Mouse (Mus musculus) midbrain, embryonic 12.5 days (tissue): ENCODE data around the gene Il3. TPM values are rescaled to one million over a fixed set of nuclear protein-coding genes. Genes with fewer than 3 reads are reported as not detected.

Experiments used
- ATAC-seq: fragments of 200-750 bp; cut with Nextera tagmentation; 2 replicates; pipeline ENCODE4 v1.8.0; 2017; ENCODE audit warnings: low read depth, moderate TSS enrichment, moderate library complexity; ENCODE audit not compliant: low FRiP score
- H3K27ac ChIP-seq: fragments of 300-500 bp; sonication (generic); replicated peaks from 2 replicates; pipeline ENCODE4 v1.5.1; 2016; ENCODE audit warnings: mild to moderate bottlenecking
- H3K27me3 ChIP-seq: fragments of 300-500 bp; sonication (generic); 2 replicates; pipeline ENCODE4 v1.6.1; 2016; ENCODE audit warnings: mild to moderate bottlenecking
- H3K36me3 ChIP-seq: fragments of 300-500 bp; sonication (generic); 2 replicates; pipeline ENCODE4 v1.6.1; 2016
- H3K4me1 ChIP-seq: fragments of 300-500 bp; sonication (generic); 2 replicates; pipeline ENCODE4 v1.6.1; 2016
- H3K4me2 ChIP-seq: fragments of 300-500 bp; sonication (generic); replicated peaks from 2 replicates; pipeline ENCODE4 v1.6.1; 2016; ENCODE audit warnings: mild to moderate bottlenecking, moderate library complexity
- H3K4me3 ChIP-seq: fragments of 300-500 bp; sonication (generic); 2 replicates; pipeline ENCODE4 v1.5.1; 2016; ENCODE audit warnings: mild to moderate bottlenecking
- H3K9ac ChIP-seq: fragments of 300-500 bp; sonication (generic); replicated peaks from 2 replicates; pipeline ENCODE4 v1.6.1; 2016; ENCODE audit warnings: mild to moderate bottlenecking, moderate library complexity
- H3K9me3 ChIP-seq: fragments of 300-500 bp; sonication (generic); 2 replicates; pipeline ENCODE4 v1.6.1; 2016; ENCODE audit warnings: mild to moderate bottlenecking
- WGBS: fragments of 180-500 bp; shearing (Covaris S2); methylation state at CpG from one replicate; pipeline ENCODE4 v1.1.7; 2016; 5-methylcytosine and 5-hydroxymethylcytosine counted together
- polyA plus RNA-seq: library from polyadenylated mRNA; unstranded; fragments of >200 nt; fragmentation: Nextera tagmentation; extraction: Ambion mirVana; gene quantifications from 2 replicates; pipeline ENCODE4 v1.2.1, GENCODE M21; 2016

Il3 gene
- polyA plus RNA-seq, result not detected in 2 replicates

DNA sequence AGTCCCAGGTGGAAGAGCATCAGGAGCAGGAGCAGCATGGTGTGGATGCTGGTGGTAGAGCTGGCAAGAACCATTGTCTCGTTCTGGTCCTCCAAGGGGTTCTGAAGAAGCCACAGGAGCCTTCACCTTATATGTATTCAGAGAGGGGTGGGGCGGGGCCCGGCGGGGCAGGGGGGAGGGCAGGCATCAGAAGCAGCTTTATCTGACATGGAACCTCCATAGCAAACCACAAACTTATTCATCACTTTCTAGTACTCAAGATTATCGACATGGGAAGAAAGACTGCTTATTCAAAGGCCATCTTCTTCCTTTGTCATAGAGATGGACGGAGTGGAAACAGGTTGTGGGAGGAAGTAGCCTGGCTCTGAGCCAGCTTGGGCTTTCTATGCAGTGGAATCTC, at the start of gene Il3:
Il3 (minus strand) TSS at position 101 of the 400 bp plus-strand sequence.
- no peaks in the 10 kb centered on the region for H3K27me3 ChIP-seq
- no peak within 1 kb of the TSS for H3K9ac ChIP-seq
- ATAC-seq, result no peak
- H3K4me3 ChIP-seq, result no peak within 1 kb of the TSS
- H3K4me1 ChIP-seq, result no peaks in the 10 kb centered on the region
- H3K4me2 ChIP-seq, result no peak within 1 kb of the TSS
- H3K9me3 ChIP-seq, result no peaks in the 10 kb centered on the region
- H3K27ac ChIP-seq, result no peak within 1 kb of the TSS
- 83% methylated on average over 6 of the region's 6 CpGs for WGBS
- no peaks in the 10 kb centered on the region for H3K36me3 ChIP-seq

DNA sequence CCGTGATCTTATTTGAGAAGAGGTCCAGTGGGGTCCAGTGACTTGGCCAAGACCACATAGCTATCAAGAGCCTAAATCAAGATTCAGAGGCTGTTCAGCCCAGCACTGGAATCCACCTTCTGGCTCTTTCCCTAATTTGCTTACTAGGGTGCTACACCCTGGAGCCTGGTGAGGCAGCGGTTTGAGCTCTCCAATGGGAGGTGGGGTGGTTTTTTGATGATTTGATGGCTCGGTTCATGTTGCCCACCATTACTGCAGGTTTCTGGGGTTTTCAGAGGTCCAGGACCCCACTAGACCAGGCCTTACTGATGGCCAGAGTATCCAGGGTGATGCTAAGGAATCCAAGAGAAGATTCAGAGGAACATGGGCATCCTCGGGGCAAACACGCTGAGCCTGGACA, 48.3 kb upstream of the Il3 start:
- peaks cover 49% of the 10 kb centered on the region for H3K4me1 ChIP-seq
- no peaks in the 10 kb centered on the region for H3K27me3 ChIP-seq
- no peak overlapping the region for H3K4me2 ChIP-seq
- H3K9ac ChIP-seq, result no peak overlapping the region
- no peak overlapping the region for H3K4me3 ChIP-seq
- H3K36me3 ChIP-seq, result peaks cover 6% of the 10 kb centered on the region; the same call in 1 of the 2 replicates
- H3K9me3 ChIP-seq, result no peaks in the 10 kb centered on the region
- 84% methylated on average over 5 of the region's 5 CpGs for WGBS
- ATAC-seq, result no peak
- H3K27ac ChIP-seq, result no peak overlapping the region

DNA sequence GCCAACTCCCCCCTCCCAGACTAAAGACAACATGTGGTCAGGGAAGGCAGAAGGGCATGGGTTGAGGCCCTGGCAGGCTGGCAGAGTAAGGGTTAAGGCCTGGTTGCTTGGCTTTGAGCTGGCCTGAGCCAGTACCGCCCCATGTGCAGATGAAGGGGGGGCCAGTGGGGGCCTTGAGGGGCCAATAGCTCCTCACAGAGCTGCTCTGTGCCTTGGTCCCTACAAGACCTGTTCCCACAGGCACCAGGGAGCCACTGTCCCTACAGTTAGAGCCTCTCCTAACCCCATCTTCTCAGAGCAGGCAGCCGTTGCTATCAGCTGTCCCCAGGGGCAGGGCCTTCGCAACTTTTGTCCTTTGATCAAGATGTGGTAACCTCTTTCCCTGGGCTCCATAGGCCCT, 47.7 kb upstream of the Il3 start:
- Histone ChIP-seq H3K36me3 (no peaks in the 10 kb centered on the region), H3K9me3 (no peaks in the 10 kb centered on the region), H3K27ac (peak overlapping the region; percentile 36), H3K4me1 (peaks cover 49% of the 10 kb centered on the region), H3K4me3 (no peak overlapping the region), H3K9ac (no peak overlapping the region), H3K4me2 (0 out of 2 replicates have a peak overlapping the region, but pooled peaks have one; percentile 15), H3K27me3 (no peaks in the 10 kb centered on the region)
- 0 out of 2 replicates have a peak, but pooled peaks have one; percentile 41 for ATAC-seq
- 7% methylated on average over 3 of the region's 3 CpGs for WGBS

DNA sequence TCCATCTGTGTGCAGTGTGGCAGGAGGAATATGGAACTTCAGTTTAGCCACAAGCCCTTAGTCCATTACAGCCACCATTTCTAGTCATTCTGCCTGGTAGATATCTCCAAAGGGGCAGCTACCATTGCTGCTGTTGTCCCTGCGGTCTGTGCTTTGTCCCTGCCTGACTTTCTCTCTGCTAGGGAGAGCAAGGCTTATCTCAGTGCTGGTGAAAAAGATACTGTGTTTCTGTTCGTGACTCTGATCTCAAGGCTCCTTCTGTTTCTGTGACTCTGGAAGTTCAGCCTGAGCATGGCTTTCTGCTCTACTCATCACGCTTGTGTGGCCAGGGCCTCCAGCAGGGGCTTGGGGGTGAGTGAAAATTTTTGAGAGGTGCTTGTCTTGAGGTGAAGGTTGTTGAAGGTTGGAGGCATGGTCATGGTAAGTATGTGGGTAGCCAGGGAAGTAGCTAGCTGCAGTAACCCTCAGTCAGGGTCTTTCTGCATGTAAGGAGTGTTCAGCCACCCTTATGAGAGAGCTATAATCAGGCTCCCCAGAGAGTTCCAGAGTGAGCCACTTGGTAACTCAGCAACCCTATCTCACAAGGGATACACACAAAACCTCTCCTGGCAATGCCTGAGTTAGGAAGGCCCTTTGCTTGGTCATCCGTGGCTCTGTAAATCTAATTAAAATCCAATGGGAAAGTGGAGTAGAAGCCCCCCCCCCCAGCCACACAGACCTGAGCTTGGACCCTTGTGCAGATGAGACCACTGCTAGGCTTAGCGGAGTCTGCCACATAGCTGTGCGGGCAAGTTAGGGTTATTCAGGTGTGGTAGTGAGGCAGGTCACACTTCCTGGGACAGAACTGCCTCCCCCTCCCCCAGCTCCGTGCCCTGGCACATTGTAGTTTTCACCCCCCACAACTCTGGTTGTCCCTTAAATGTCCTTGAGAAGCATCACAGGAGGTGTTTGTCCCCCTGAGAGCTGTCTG, 46.6 kb upstream of the Il3 start:
- Histone ChIP-seq H3K27me3 (no peaks in the 10 kb centered on the region), H3K36me3 (no peaks in the 10 kb centered on the region), H3K4me2 (no peak overlapping the region), H3K27ac (peak overlapping the region; percentile 75; the same call in 1 of the 2 replicates), H3K4me1 (peaks cover 49% of the 10 kb centered on the region), H3K4me3 (no peak overlapping the region), H3K9me3 (no peaks in the 10 kb centered on the region), H3K9ac (no peak overlapping the region)
- no peak for ATAC-seq
- 64% methylated on average over 7 of the region's 7 CpGs for WGBS

DNA sequence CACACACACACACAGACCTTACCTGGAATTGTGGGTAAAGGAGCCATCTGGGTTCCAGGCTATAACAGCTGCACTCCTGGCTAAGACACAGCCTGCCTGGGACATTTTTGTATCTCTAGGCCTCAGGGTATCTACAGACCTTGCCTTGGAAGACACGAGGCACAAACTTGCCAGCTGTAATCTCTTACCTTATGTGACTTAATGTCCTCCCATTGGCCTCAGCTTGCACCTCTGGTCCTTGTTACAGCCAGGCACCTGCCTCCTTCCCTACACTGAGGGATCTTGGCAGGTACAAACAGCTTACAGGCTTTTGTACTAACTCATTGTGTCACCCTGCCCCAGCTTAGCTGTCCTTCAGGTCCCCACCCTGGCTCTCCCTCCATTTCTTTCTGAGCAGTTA, 45.5 kb upstream of the Il3 start:
- no peak overlapping the region for H3K9ac ChIP-seq

DNA sequence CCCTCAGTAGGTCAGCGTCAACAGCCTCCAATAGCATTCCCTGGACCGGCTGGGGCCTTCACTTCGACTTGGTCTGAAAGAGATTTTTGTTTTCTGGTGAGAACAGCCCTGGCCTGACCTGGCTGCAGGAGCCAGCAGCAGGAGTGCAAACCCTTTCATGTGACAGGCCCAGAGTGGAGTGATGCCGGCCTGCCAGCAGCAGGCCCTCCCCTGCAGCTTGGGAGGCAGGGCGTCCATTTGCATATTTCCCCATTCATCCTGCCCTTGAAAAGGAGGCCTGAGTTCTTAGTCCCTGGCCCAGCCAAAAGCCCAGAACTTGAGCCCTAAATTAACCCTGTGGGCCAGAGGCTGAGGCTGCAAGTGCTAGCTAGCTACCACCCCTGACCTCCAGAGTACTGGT, 44.9 kb upstream of the Il3 start:
- peak overlapping the region; percentile 17 for H3K9ac ChIP-seq
- peak; percentile 71 for ATAC-seq
- H3K4me2 ChIP-seq, result peak overlapping the region; percentile 1; the same call in 1 of the 2 replicates
- H3K4me1 ChIP-seq, result peaks cover 49% of the 10 kb centered on the region
- H3K9me3 ChIP-seq, result no peaks in the 10 kb centered on the region
- no peaks in the 10 kb centered on the region for H3K36me3 ChIP-seq
- no peak overlapping the region for H3K4me3 ChIP-seq
- 2% methylated on average over 5 of the region's 5 CpGs for WGBS
- no peaks in the 10 kb centered on the region for H3K27me3 ChIP-seq
- peak overlapping the region; percentile 75 for H3K27ac ChIP-seq

More for the DNA sequence above, 45.5 kb upstream of the Il3 start:
- whole genome bisulfite sequencing, result 33% methylated on average over 1 of the region's 1 CpGs
- no peaks in the 10 kb centered on the region for H3K36me3 ChIP-seq
- H3K4me2 ChIP-seq, result no peak overlapping the region
- no peak overlapping the region for H3K4me3 ChIP-seq
- no peak for ATAC-seq
- peaks cover 49% of the 10 kb centered on the region for H3K4me1 ChIP-seq
- H3K9me3 ChIP-seq, result no peaks in the 10 kb centered on the region
- peak overlapping the region; percentile 75 for H3K27ac ChIP-seq
- no peaks in the 10 kb centered on the region for H3K27me3 ChIP-seq

DNA sequence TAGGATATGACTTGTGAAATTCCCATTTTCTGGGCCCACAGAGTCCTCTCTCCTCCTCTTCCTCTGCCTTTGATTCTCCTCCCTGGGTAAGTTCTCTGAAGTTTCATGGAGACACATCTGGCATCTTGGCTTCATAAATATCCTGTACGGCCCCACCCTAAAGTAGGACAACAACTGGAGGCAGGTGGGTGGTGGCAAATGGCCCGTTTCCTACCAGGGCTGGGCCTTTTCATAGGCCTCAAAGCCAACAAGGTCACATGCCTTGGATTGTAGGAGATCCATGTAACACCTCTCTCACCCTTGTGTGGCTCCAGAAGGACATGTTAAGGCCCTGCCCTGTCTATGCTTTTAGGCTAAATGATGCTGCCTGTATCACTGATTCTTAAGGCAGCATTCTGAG, 43.5 kb upstream of the Il3 start:
- ATAC-seq, result no peak
- WGBS, result 89% methylated on average over 2 of the region's 2 CpGs
- H3K9me3 ChIP-seq, result no peaks in the 10 kb centered on the region
- H3K4me3 ChIP-seq, result no peak overlapping the region
- no peaks in the 10 kb centered on the region for H3K27me3 ChIP-seq
- H3K27ac ChIP-seq, result no peak overlapping the region
- H3K36me3 ChIP-seq, result no peaks in the 10 kb centered on the region
- H3K9ac ChIP-seq, result no peak overlapping the region
- peaks cover 59% of the 10 kb centered on the region for H3K4me1 ChIP-seq
- H3K4me2 ChIP-seq, result no peak overlapping the region

DNA sequence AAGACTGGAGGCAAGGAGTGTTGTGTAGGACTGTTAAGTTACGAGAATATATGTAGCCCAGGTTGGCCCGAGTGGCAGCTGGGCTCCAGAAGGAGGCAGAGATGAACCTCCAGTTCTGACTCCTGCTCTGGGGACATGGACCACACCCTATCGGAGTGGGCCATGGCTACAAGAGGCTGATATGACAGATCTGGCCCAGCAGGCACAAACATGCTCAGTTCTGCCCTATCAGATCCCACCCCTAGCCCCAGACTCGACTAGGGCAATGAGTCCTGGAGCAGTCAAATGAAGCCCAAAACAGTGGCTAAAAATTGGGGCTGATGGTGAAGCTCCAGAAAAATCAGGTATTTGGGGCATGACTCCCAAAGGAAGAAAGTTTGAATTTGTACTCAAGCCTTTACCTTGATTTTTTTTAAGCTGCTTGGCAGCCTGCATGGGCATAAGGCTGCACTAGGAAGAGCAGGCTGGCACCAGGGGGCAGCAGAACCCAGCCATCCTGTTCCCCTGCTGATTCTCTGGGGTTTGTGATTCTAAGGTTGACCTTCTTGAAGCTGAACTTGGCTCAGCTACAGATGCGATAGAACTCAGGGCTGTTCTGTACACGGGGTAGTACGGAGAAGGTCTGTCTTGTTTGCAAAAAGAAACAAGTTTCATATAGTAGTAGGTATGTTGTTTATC, 40.2 kb upstream of the Il3 start:
- Histone ChIP-seq H3K4me1 (peaks cover 42% of the 10 kb centered on the region), H3K4me2 (no peak overlapping the region), H3K27me3 (peaks cover 5% of the 10 kb centered on the region; the same call in 1 of the 2 replicates), H3K9ac (no peak overlapping the region), H3K4me3 (no peak overlapping the region), H3K36me3 (no peaks in the 10 kb centered on the region), H3K27ac (no peak overlapping the region), H3K9me3 (no peaks in the 10 kb centered on the region)
- 82% methylated on average over 7 of the region's 7 CpGs for WGBS
- ATAC-seq, result no peak

DNA sequence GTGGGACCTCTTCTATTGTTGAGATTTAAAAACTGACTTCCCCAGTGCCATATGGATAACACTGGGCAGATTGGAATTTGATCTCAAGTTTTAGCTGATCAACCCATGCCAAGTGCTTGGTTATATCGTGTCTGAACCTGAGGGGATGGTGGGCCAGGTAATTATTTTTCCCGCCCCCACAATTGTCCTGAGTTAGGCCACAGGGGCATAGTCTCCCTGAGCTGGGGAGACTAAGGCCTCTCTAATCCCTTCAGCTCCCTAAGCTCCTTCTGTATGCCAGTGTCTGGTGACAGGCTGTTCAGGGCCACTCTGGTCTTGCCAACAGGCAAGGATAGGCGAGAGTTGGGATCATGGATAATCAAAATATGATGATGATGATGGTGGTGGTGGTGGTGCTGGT, 38.3 kb upstream of the Il3 start:
- Histone ChIP-seq H3K4me2 (peak overlapping the region; percentile 77), H3K27ac (peak overlapping the region; percentile 52; the same call in 1 of the 2 replicates), H3K36me3 (no peaks in the 10 kb centered on the region), H3K9me3 (no peaks in the 10 kb centered on the region), H3K9ac (peak overlapping the region; percentile 39), H3K4me3 (peak overlapping the region; percentile 79), H3K27me3 (peaks cover 6% of the 10 kb centered on the region; the same call in 1 of the 2 replicates), H3K4me1 (peaks cover 24% of the 10 kb centered on the region; the same call in 1 of the 2 replicates)
- WGBS, result 53% methylated on average over 3 of the region's 3 CpGs
- ATAC-seq, result no peak

DNA sequence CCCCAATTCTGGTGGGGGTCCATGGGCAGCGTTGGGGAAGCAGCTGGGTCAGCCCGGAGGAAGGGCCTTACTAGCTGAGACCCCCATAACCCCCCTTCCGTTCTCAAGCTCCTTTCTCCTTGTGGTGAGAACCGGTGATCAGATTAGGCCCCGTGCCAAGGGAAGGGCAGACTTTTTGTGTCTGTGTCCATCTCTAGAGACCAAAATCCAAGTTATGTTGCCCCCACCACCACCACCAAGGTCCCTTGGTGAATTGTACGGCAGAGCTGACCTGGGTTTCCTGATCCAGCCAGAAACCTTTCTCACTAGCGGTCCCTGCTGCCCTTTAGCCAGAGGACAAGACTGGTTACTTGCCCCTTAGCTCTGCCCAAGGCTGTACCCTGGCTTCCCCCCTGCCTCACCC, 37.4 kb upstream of the Il3 start:
- WGBS, result 1% methylated on average over 7 of the region's 7 CpGs
- Histone ChIP-seq H3K27me3 (peaks cover 6% of the 10 kb centered on the region; the same call in 1 of the 2 replicates), H3K4me3 (peak overlapping the region; percentile 79), H3K4me2 (peak overlapping the region; percentile 77), H3K9me3 (no peaks in the 10 kb centered on the region), H3K36me3 (no peaks in the 10 kb centered on the region), H3K9ac (peak overlapping the region; percentile 88), H3K27ac (peak overlapping the region; percentile 87), H3K4me1 (peaks cover 24% of the 10 kb centered on the region; the same call in 1 of the 2 replicates)
- no peak; the same call in 1 of the 2 replicates for ATAC-seq

DNA sequence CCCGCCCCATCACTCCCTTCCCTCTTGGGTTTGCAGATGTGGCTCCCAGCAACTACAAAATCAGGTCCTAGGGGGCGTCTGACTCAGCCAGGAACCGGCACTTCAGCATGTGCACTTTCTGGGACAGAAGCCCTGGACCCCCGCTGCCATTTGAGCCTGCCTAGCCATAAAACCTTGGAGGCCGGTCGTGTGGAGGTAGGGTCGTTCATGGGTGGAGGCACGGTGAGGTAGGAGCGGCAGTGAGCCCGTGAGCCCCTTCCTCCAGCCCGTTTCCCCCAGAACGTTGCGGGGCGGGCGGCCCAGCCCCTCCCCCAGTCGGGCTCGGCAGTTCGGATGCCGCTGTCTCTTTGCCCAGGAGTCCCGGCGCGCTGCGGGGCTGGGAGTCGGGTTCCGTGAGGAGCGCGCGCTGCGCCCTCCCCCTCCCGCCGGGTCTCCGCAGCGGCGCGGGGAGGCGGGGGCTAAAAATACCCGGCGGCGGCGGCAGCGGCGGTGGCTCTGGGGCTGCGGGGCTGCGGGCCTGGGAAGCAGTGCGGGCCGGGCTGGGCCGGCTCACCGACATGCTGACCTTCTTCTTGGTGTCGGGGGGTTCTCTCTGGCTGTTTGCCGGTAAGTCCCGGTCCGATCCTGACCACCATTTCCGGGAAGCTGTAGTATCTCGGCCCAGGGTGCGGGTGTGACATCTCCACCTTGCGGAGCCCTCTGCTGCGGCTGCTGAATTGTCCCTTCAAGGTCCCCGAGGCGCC, 36.8 kb upstream of the Il3 start, which contains the start of gene Acsl6:
Acsl6 (plus strand) TSS at position 71 of the 743 bp plus-strand sequence.
- peak within 1 kb of the TSS; percentile 77 for H3K4me2 ChIP-seq
- H3K27ac ChIP-seq, result peak within 1 kb of the TSS; percentile 87
- peaks cover 6% of the 10 kb centered on the region; the same call in 1 of the 2 replicates for H3K27me3 ChIP-seq
- no peaks in the 10 kb centered on the region for H3K36me3 ChIP-seq
- H3K4me1 ChIP-seq, result peaks cover 24% of the 10 kb centered on the region; the same call in 1 of the 2 replicates
- H3K9ac ChIP-seq, result peak within 1 kb of the TSS; percentile 88
- under 1% methylated on average over 54 of the region's 59 CpGs for WGBS
- ATAC-seq, result peak; percentile 75
- H3K9me3 ChIP-seq, result no peaks in the 10 kb centered on the region
- H3K4me3 ChIP-seq, result peak within 1 kb of the TSS; percentile 79
